Mouse (Mus musculus) myocyte (in vitro differentiated cells): ENCODE measurements around the gene Wbp1l. TPM values are rescaled to one million over a fixed set of nuclear protein-coding genes. Genes with fewer than 3 reads are reported as not detected.

Experiments used
- H3K27me3 ChIP-seq: one replicate; pipeline ENCODE4 v1.6.1; 2011; ENCODE audit not compliant: control insufficient read depth, insufficient read depth, insufficient read length
- H3K36me3 ChIP-seq: one replicate; pipeline ENCODE4 v1.6.1; 2011; ENCODE audit not compliant: control insufficient read depth, insufficient read depth
- H3K4me2 ChIP-seq: one replicate; pipeline ENCODE4 v1.6.1; 2011; ENCODE audit warnings: low read depth, control low read depth
- H3K4me3 ChIP-seq: one replicate; pipeline ENCODE4 v1.5.1; 2011; ENCODE audit warnings: mild to moderate bottlenecking, control low read depth, moderate library complexity
- H3K79me2 ChIP-seq: one replicate; pipeline ENCODE4 v1.6.1; 2011; ENCODE audit not compliant: control insufficient read depth, insufficient read depth
- H3ac ChIP-seq: one replicate; pipeline ENCODE4 v1.6.1; 2011; ENCODE audit not compliant: control insufficient read depth, insufficient read length
- CEBPB ChIP-seq: IDR thresholded peaks from 2 replicates; pipeline ENCODE4 v1.6.1; 2011; ENCODE audit warnings: mild to moderate bottlenecking, moderate library complexity; ENCODE audit not compliant: poor library complexity, insufficient read depth, severe bottlenecking
- E2F4 ChIP-seq: IDR thresholded peaks from one replicate; pipeline ENCODE4 v1.6.1; 2011; ENCODE audit warnings: mild to moderate bottlenecking, control low read depth, moderate library complexity; ENCODE audit not compliant: insufficient read depth
- MAX ChIP-seq: IDR thresholded peaks from one replicate; pipeline ENCODE4 v1.6.1; 2011; ENCODE audit warnings: low read depth, mild to moderate bottlenecking, control low read depth
- MYOD1 ChIP-seq, 3 experiments: IDR thresholded peaks; one replicate each; pipeline ENCODE4 v1.6.1; 2011; ENCODE audit warnings: control low read depth in 2 of 3, low read depth in 2 of 3, mild to moderate bottlenecking in 2 of 3, moderate library complexity in 1 of 3; ENCODE audit not compliant: insufficient read length in 2 of 3, control insufficient read depth in 1 of 3
- MYOG ChIP-seq, 3 experiments: IDR thresholded peaks; one replicate each; pipeline ENCODE4 v1.6.1; 2011; ENCODE audit warnings: control low read depth in 2 of 3, low read depth in 2 of 3, mild to moderate bottlenecking in 2 of 3; ENCODE audit not compliant: insufficient read length in 2 of 3, control insufficient read depth in 1 of 3, insufficient read depth in 1 of 3
- POLR2A ChIP-seq: IDR thresholded peaks from one replicate; pipeline ENCODE4 v1.6.1; 2011; ENCODE audit warnings: low read depth, mild to moderate bottlenecking, control low read depth, moderate library complexity; ENCODE audit not compliant: insufficient read length
- POLR2AphosphoS2 ChIP-seq: IDR thresholded peaks from one replicate; pipeline ENCODE4 v1.6.1; 2011; ENCODE audit warnings: low read depth, control low read depth; ENCODE audit not compliant: insufficient read length
- REST ChIP-seq: IDR thresholded peaks from one replicate; pipeline ENCODE4 v1.6.1; 2011; ENCODE audit warnings: mild to moderate bottlenecking, control low read depth, moderate library complexity; ENCODE audit not compliant: insufficient read depth, insufficient read length
- SRF ChIP-seq: IDR thresholded peaks from one replicate; pipeline ENCODE4 v1.6.1; 2011; ENCODE audit warnings: low read depth; ENCODE audit not compliant: control insufficient read depth, insufficient read length
- TCF12 ChIP-seq: IDR thresholded peaks from one replicate; pipeline ENCODE4 v1.6.1; 2011; ENCODE audit warnings: mild to moderate bottlenecking, control low read depth; ENCODE audit not compliant: poor library complexity, insufficient read depth, severe bottlenecking
- TCF3 ChIP-seq: IDR thresholded peaks from one replicate; pipeline ENCODE4 v1.6.1; 2011; ENCODE audit warnings: low read depth, control low read depth; ENCODE audit not compliant: insufficient read length
- USF1 ChIP-seq: IDR thresholded peaks from one replicate; pipeline ENCODE4 v1.6.1; 2011; ENCODE audit warnings: low read depth, mild to moderate bottlenecking, control low read depth, moderate library complexity
- polyA plus RNA-seq: library from polyadenylated mRNA; unstranded; fragments of >200 nt; fragmentation: generic; extraction: Trizol; gene quantifications from one replicate; pipeline ENCODE4 v1.2.1, GENCODE M21; 2012; ENCODE audit warnings: missing spikeins

Wbp1l gene
- polyA plus RNA-seq, 1 experiment: 39.8 TPM

GRCm38 (mm10) chr19:46696482-46696881, 97.6 kb downstream of the Wbp1l start:
- TF ChIP-seq POLR2AphosphoS2 (no peak), TCF12 (no peak), E2F4 (no peak), MYOD1 (IDR thresholded peaks at IDR 0.05; ENCODE audit: control insufficient read depth in 1 of 3, insufficient read length in 2 of 3, low read depth in 2 of 3) (no peak), USF1 (no peak), TCF3 (no peak), CEBPB (no peak), REST (no peak), MAX (no peak), MYOG (IDR thresholded peaks at IDR 0.05; ENCODE audit: control insufficient read depth in 1 of 3, insufficient read depth in 1 of 3, insufficient read length in 2 of 3, low read depth in 2 of 3) (no peak), POLR2A (no peak), SRF (no peak)
- no peak overlapping the region for H3ac ChIP-seq
- no peaks in the 10 kb centered on the region for H3K36me3 ChIP-seq

DNA sequence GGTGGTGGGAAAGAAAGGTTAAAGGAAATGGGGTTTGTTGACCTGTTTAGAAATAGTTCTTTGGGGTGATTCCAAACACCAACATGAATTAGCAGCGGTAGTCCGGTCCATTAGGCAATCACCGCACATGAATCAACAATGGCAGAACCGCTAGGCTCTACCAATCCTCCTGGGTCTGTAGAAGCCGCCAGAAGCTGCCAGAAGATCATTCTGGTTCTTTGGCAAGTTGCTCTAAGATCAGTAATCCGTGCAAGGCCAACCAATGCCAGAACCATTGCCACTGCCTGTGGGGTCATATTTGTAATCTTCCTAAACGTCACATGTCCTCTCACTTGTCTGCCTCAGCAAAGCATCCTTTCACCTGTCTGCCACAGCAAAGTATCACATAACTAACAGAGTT, 98.1 kb downstream of the Wbp1l start:
- no peaks in the 10 kb centered on the region for H3K27me3 ChIP-seq
- H3K79me2 ChIP-seq: no peaks in the 10 kb centered on the region
- no peak overlapping the region for H3K4me3 ChIP-seq
- no peak overlapping the region for H3ac ChIP-seq
- H3K4me2 ChIP-seq: no peak overlapping the region
- H3K36me3 ChIP-seq: no peaks in the 10 kb centered on the region
- TF ChIP-seq MYOD1 (IDR thresholded peaks at IDR 0.05; ENCODE audit: control insufficient read depth in 1 of 3, insufficient read length in 2 of 3, low read depth in 2 of 3) (no peak), SRF (no peak), MYOG (IDR thresholded peaks at IDR 0.05; ENCODE audit: control insufficient read depth in 1 of 3, insufficient read depth in 1 of 3, insufficient read length in 2 of 3, low read depth in 2 of 3) (no peak), MAX (no peak), TCF3 (no peak), TCF12 (no peak), POLR2A (no peak), CEBPB (no peak), POLR2AphosphoS2 (no peak), REST (no peak), E2F4 (no peak), USF1 (no peak)

More at GRCm38 (mm10) chr19:46696482-46696881, 97.6 kb downstream of the Wbp1l start:
- Histone ChIP-seq H3K27me3 (no peaks in the 10 kb centered on the region), H3K4me3 (no peak overlapping the region), H3K4me2 (no peak overlapping the region), H3K79me2 (no peaks in the 10 kb centered on the region)

GRCm38 (mm10) chr19:46697840-46698517, 99.1 kb downstream of the Wbp1l start:
- H3ac ChIP-seq: no peak overlapping the region
- H3K36me3 ChIP-seq: no peaks in the 10 kb centered on the region
- H3K27me3 ChIP-seq: no peaks in the 10 kb centered on the region
- TF ChIP-seq REST (no peak), MYOD1 (IDR thresholded peaks at IDR 0.05; ENCODE audit: control insufficient read depth in 1 of 3, insufficient read length in 2 of 3, low read depth in 2 of 3) (no peak), MYOG (IDR thresholded peaks at IDR 0.05; ENCODE audit: control insufficient read depth in 1 of 3, insufficient read depth in 1 of 3, insufficient read length in 2 of 3, low read depth in 2 of 3) (no peak), SRF (no peak), E2F4 (no peak), USF1 (no peak), MAX (no peak), POLR2A (no peak), TCF3 (no peak), POLR2AphosphoS2 (no peak), TCF12 (no peak)
- no peak overlapping the region for H3K4me2 ChIP-seq
- no peaks in the 10 kb centered on the region for H3K79me2 ChIP-seq
- no peak overlapping the region for H3K4me3 ChIP-seq

- Histone ChIP-seq H3K27me3 (no peaks in the 10 kb centered on the region), H3K4me3 (no peak overlapping the region), H3K4me2 (no peak overlapping the region), H3ac (no peak overlapping the region), H3K79me2 (no peaks in the 10 kb centered on the region), H3K36me3 (no peaks in the 10 kb centered on the region)
- no peak for TF ChIP-seq TCF12
- TF ChIP-seq POLR2A: no peak
- TF ChIP-seq MAX: no peak
- no peak for TF ChIP-seq CEBPB
- TF ChIP-seq E2F4: no peak
- no peak for TF ChIP-seq TCF3
- TF ChIP-seq USF1: no peak
- no peak for TF ChIP-seq MYOG (IDR thresholded peaks at IDR 0.05; ENCODE audit: control insufficient read depth in 1 of 3, insufficient read depth in 1 of 3, insufficient read length in 2 of 3, low read depth in 2 of 3)
- TF ChIP-seq MYOD1 (IDR thresholded peaks at IDR 0.05; ENCODE audit: control insufficient read depth in 1 of 3, insufficient read length in 2 of 3, low read depth in 2 of 3): no peak
- TF ChIP-seq POLR2AphosphoS2: no peak
- no peak for TF ChIP-seq SRF
- TF ChIP-seq REST: no peak
These were observed 100.2 kb downstream of the Wbp1l start for GRCm38 (mm10) chr19:46699011-46699481.
